1 mouse cellular context compared by ENCODE assay signal in genomic region chr14:34317431-34317830, GRCm38 (mm10).
A peak's percentile ranks its signal among the peaks of the same experiment; 100 is the strongest.
TF ChIP-seq lines count a peak whose summit lies in the region.

No protein-coding gene starts in this region.

TF ChIP-seq in CH12.LX, 34 proteins besides CTCF, POLR2A, EP300 and RAD21:
- TF ChIP-seq ZNF384 (IDR thresholded peaks at IDR 0.05; ENCODE audit: low read depth, low read length) (0 out of 2 replicates have a peak, but pooled peaks have one; percentile 5), IRF4 (IDR thresholded peaks at IDR 0.05; ENCODE audit: low read depth, low read length) (no peak)
